ENCODE assay signal across 16 mouse cellular contexts in the genomic region with DNA sequence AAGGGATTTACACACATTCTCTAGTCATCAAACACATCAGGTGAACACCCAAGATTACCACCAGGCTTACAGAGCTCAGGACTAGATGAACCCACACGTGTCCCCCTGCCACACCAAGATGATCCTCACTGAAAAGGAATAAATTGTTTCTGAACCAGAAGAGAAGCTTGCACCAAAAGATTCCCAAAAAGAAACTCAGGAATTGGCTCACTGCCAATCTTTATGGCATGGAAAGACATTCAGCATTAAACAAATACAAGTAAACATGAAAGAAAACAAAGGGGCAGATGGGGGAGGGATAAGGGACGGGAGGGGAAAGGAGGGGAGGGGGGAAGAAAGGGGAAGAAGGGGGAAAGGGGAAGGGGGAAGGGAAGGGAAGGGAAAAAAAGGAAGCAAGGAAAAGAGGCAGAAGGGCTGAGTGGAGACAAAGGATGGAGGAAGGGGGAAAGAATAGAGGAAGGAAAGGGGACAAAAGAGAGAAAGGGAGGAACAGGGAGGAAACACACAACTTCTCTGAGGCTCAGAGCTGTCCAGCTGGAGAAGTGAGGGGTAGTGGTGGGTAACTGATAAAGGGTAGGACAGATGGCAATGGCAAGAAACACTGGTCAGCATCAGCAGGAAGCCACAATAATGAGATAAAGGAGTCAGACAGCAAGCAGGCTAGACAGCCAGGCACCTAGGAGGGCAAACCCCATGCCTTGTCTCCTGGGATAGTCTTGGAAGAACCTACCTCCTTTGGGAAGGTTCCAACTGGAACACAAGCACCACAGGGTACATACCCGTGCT. TPM values are rescaled to one million over a fixed set of nuclear protein-coding genes. Genes with fewer than 3 reads are reported as not detected.
DNase-seq lines count a peak whose midpoint lies in the region; ATAC-seq lines count a peak whose summit lies in the region.
"Had no signal": no experiment of that assay in that cellular context is flagged by ENCODE, and none has a peak within 500 bp of the region (broad histone marks: within the 10 kb centered on the region; RNA-seq: fewer than 3 reads in every experiment).

No protein-coding gene starts in this region.

- H3K4me1 ChIP-seq in liver, embryonic 12.5 days: peaks cover 67% of the 10 kb centered on the region
- H3K4me1 ChIP-seq in forebrain, embryonic 13.5 days: peaks cover 19% of the 10 kb centered on the region

- no peaks in the 10 kb centered on the region for H3K27me3 ChIP-seq in liver, embryonic 12.5 days (replicated peaks)
- H3K27me3 ChIP-seq in forebrain, embryonic 13.5 days: no peaks in the 10 kb centered on the region
- H3K27me3 ChIP-seq: embryonic facial prominence, embryonic 15.5 days; liver, embryonic 15.5 days; Patski had no signal

- no peaks in the 10 kb centered on the region for H3K9me3 ChIP-seq in liver, embryonic 12.5 days (replicated peaks)
- H3K9me3 ChIP-seq in forebrain, embryonic 13.5 days (replicated peaks): no peaks in the 10 kb centered on the region
- H3K9me3 ChIP-seq: embryonic facial prominence, embryonic 15.5 days; liver, embryonic 15.5 days had no signal

- WGBS in liver, embryonic 12.5 days (ENCODE audit: insufficient replicate concordance): 21% methylated on average over 3 of the region's 3 CpGs
- WGBS in forebrain, embryonic 13.5 days: 15% methylated on average over 3 of the region's 3 CpGs

- no peak overlapping the region for H3K4me2 ChIP-seq in liver, embryonic 12.5 days
- no peak overlapping the region for H3K4me2 ChIP-seq in forebrain, embryonic 13.5 days
- H3K4me2 ChIP-seq: embryonic facial prominence, embryonic 15.5 days; liver, embryonic 15.5 days had no signal

- DNase-seq in liver (no peak), MEL-GATA-1-ER (ENCODE audit: extremely low read depth, low read depth) (peak; percentile 43)
- no peak for DNase-seq in thymus, postnatal 36 days
- DNase-seq in embryo, embryonic 10 days (ENCODE audit: low spot score): no peak
- DNase-seq in ovary, postnatal 36 days (ENCODE audit: low spot score): no peak
- DNase-seq: heart, adult 11 months; heart, postnatal 14 days; kidney, postnatal 4 days had no signal

- no peak overlapping the region for H3K4me3 ChIP-seq in liver, embryonic 12.5 days
- no peak overlapping the region for H3K4me3 ChIP-seq in forebrain, embryonic 13.5 days
- H3K4me3 ChIP-seq: embryonic facial prominence, embryonic 15.5 days; liver, embryonic 15.5 days had no signal

- ATAC-seq in liver, embryonic 12.5 days: peak; percentile 60; the same call in 1 of the 2 replicates
- ATAC-seq in forebrain, embryonic 13.5 days: no peak
- peak; percentile 22; the same call in 1 of the 2 replicates for ATAC-seq in megakaryocyte, adult 5-6 weeks (ENCODE audit: poor library complexity, severe bottlenecking)
- ATAC-seq: intestine, postnatal 0 days; Patski had no signal

- no peak overlapping the region for H3K27ac ChIP-seq in liver, embryonic 12.5 days
- H3K27ac ChIP-seq in forebrain, embryonic 13.5 days: peak overlapping the region; percentile 52
- H3K27ac ChIP-seq: embryonic facial prominence, embryonic 15.5 days; liver, embryonic 15.5 days; stomach, postnatal 0 days had no signal

- H3K9ac ChIP-seq in liver, embryonic 12.5 days: no peak overlapping the region
- no peak overlapping the region for H3K9ac ChIP-seq in forebrain, embryonic 13.5 days
- H3K9ac ChIP-seq: embryonic facial prominence, embryonic 15.5 days; liver, embryonic 15.5 days had no signal

- peaks cover 7% of the 10 kb centered on the region; the same call in 1 of the 2 replicates for H3K36me3 ChIP-seq in liver, embryonic 12.5 days
- H3K36me3 ChIP-seq in forebrain, embryonic 13.5 days (ENCODE audit: poor library complexity, severe bottlenecking): no peaks in the 10 kb centered on the region
- H3K36me3 ChIP-seq: embryonic facial prominence, embryonic 15.5 days; liver, embryonic 15.5 days had no signal

RNA-seq across cellular contexts. Expression of gene Camta1, which starts 43.5 kb away (rescaled TPM):
- 49.6 and 59.1 TPM in 2 replicates for polyA plus RNA-seq in liver, embryonic 12.5 days (2016; fragmentation: Nextera tagmentation; extraction: Ambion mirVana)
- polyA plus RNA-seq in forebrain, embryonic 13.5 days (2015; fragmentation: Nextera tagmentation; extraction: Ambion mirVana): 138 and 150 TPM in 2 replicates
- 65.9 and 70.2 TPM in 2 replicates for total RNA-seq in megakaryocyte, adult 5-6 weeks (2015)
- 2.9 and 17.4 TPM in 2 replicates for total RNA-seq in megakaryocyte, adult 5-6 weeks (2017)
